7 mouse cellular contexts compared by ENCODE assay signal in the genomic region with DNA sequence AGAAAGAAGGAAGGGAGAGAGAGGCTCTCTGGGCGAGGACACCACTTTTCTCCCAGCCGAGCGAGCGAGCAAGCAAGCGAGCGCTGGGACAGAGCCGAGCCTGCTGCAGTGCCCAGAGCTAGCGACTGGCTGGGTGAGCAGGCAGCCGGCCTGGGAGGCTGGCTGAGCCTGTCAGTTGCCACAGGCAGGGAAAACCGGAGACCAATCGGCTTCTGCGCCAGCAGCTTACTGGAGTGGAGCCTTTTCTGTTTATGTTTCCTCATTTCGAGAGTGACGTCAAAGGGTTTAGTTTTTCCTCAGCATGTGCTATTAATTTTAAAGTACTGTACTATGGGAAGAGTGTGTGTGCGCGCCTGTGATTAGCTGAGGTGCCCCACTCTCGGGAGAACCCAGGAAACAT. TPM values are rescaled to one million over a fixed set of nuclear protein-coding genes. Genes with fewer than 3 reads are reported as not detected.
DNase-seq lines count a peak whose midpoint lies in the region; ATAC-seq lines count a peak whose summit lies in the region.

A gene (minus strand): TSS at position 173 of the 400 bp plus-strand sequence.

- H3K4me3 ChIP-seq in brown adipose tissue, adult 24 weeks (ENCODE audit: insufficient read depth, low read depth, low read length): peak within 1 kb of the TSS; percentile 58
- peak within 1 kb of the TSS; percentile 49 for H3K4me3 ChIP-seq in heart, embryonic 12.5 days
- H3K4me3 ChIP-seq in kidney, embryonic 16.5 days (ENCODE audit: low read length): peak within 1 kb of the TSS; percentile 52
- H3K4me3 ChIP-seq in limb, embryonic 15.5 days: peak within 1 kb of the TSS; percentile 41
- H3K4me3 ChIP-seq in midbrain, embryonic 16.5 days (ENCODE audit: low read depth, low read length): peak within 1 kb of the TSS; percentile 31

- H3K4me2 ChIP-seq in heart, embryonic 12.5 days: peak within 1 kb of the TSS; percentile 58
- H3K4me2 ChIP-seq in kidney, embryonic 16.5 days (replicated peaks; ENCODE audit: low read depth, low read length): peak within 1 kb of the TSS; percentile 70
- H3K4me2 ChIP-seq in limb, embryonic 15.5 days: peak within 1 kb of the TSS; percentile 51
- H3K4me2 ChIP-seq in midbrain, embryonic 16.5 days (ENCODE audit: low read length): peak within 1 kb of the TSS; percentile 61

- H3K9ac ChIP-seq in heart, embryonic 12.5 days: peak within 1 kb of the TSS; percentile 68
- peak within 1 kb of the TSS; percentile 67 for H3K9ac ChIP-seq in kidney, embryonic 16.5 days (replicated peaks; ENCODE audit: low read length)
- H3K9ac ChIP-seq in limb, embryonic 15.5 days: peak within 1 kb of the TSS; percentile 26
- peak within 1 kb of the TSS; percentile 42; the same call in 1 of the 2 replicates for H3K9ac ChIP-seq in midbrain, embryonic 16.5 days (ENCODE audit: low read depth, low read length)

- H3K9me3 ChIP-seq in heart, embryonic 12.5 days (replicated peaks): no peaks in the 10 kb centered on the region
- no peaks in the 10 kb centered on the region for H3K9me3 ChIP-seq in kidney, embryonic 16.5 days (ENCODE audit: low read length)
- H3K9me3 ChIP-seq in limb, embryonic 15.5 days: no peaks in the 10 kb centered on the region
- H3K9me3 ChIP-seq in midbrain, embryonic 16.5 days (replicated peaks; ENCODE audit: control insufficient read depth, low read length, poor library complexity, severe bottlenecking): no peaks in the 10 kb centered on the region

- ATAC-seq in heart, embryonic 12.5 days (ENCODE audit: insufficient number of reproducible peaks, low FRiP score): peak; percentile 82
- ATAC-seq in kidney, embryonic 16.5 days (ENCODE audit: low FRiP score, low TSS enrichment): peak; percentile 95
- ATAC-seq in limb, embryonic 15.5 days (ENCODE audit: insufficient number of reproducible peaks, low FRiP score, low TSS enrichment, low read depth): peak; percentile 89
- peak; percentile 90 for ATAC-seq in midbrain, embryonic 16.5 days

- 12% methylated on average over 17 of the region's 17 CpGs for WGBS in heart, embryonic 12.5 days
- WGBS in kidney, embryonic 16.5 days: 4% methylated on average over 17 of the region's 17 CpGs
- 3% methylated on average over 17 of the region's 17 CpGs for WGBS in limb, embryonic 15.5 days
- 9% methylated on average over 17 of the region's 17 CpGs for WGBS in midbrain, embryonic 16.5 days

- DNase-seq in fibroblast of lung, adult 2 months (ENCODE audit: low read depth): peak; percentile 84
- peak; percentile 18 to 19 for DNase-seq in spleen, adult 18-20 months

- H3K27me3 ChIP-seq in heart, embryonic 12.5 days (replicated peaks): no peaks in the 10 kb centered on the region
- no peaks in the 10 kb centered on the region for H3K27me3 ChIP-seq in kidney, embryonic 16.5 days (ENCODE audit: insufficient read depth, low read length)
- H3K27me3 ChIP-seq in limb, embryonic 15.5 days: no peaks in the 10 kb centered on the region
- no peaks in the 10 kb centered on the region for H3K27me3 ChIP-seq in midbrain, embryonic 16.5 days (ENCODE audit: control insufficient read depth, insufficient read depth, low read depth, low read length)

- H3K36me3 ChIP-seq in heart, embryonic 12.5 days: peaks cover 3% of the 10 kb centered on the region; the same call in 1 of the 2 replicates
- H3K36me3 ChIP-seq in kidney, embryonic 16.5 days (ENCODE audit: insufficient read depth, low read length): no peaks in the 10 kb centered on the region
- H3K36me3 ChIP-seq in limb, embryonic 15.5 days: no peaks in the 10 kb centered on the region
- no peaks in the 10 kb centered on the region for H3K36me3 ChIP-seq in midbrain, embryonic 16.5 days (ENCODE audit: control insufficient read depth, insufficient read depth, low read length)

- peaks cover 2% of the 10 kb centered on the region; the same call in 1 of the 2 replicates for H3K4me1 ChIP-seq in brown adipose tissue, adult 24 weeks (ENCODE audit: control insufficient read depth, insufficient read depth, insufficient read length, low read length)
- H3K4me1 ChIP-seq in heart, embryonic 12.5 days (replicated peaks): peaks cover 27% of the 10 kb centered on the region
- peaks cover 15% of the 10 kb centered on the region for H3K4me1 ChIP-seq in kidney, embryonic 16.5 days (ENCODE audit: insufficient read depth, low read length)
- H3K4me1 ChIP-seq in limb, embryonic 15.5 days: peaks cover 21% of the 10 kb centered on the region
- peaks cover 15% of the 10 kb centered on the region; the same call in 1 of the 2 replicates for H3K4me1 ChIP-seq in midbrain, embryonic 16.5 days (ENCODE audit: control insufficient read depth, insufficient read depth, low read length)

- peak within 1 kb of the TSS; percentile 48 for H3K27ac ChIP-seq in brown adipose tissue, adult 24 weeks (replicated peaks; ENCODE audit: low read depth, low read length)
- H3K27ac ChIP-seq in heart, embryonic 12.5 days (ENCODE audit: poor library complexity, severe bottlenecking): peak within 1 kb of the TSS; percentile 77
- H3K27ac ChIP-seq in kidney, embryonic 16.5 days (ENCODE audit: low read length): peak within 1 kb of the TSS; percentile 82
- H3K27ac ChIP-seq in limb, embryonic 15.5 days: peak within 1 kb of the TSS; percentile 78
- H3K27ac ChIP-seq in midbrain, embryonic 16.5 days (ENCODE audit: low read length): peak within 1 kb of the TSS; percentile 14; the same call in 1 of the 2 replicates

RNA-seq across cellular contexts. Expression of the gene that starts here (rescaled TPM):
- polyA plus RNA-seq in brown adipose tissue, adult 24 weeks (2012; ENCODE audit: insufficient read depth, insufficient read length, missing spikeins): 6.1 and 9.5 TPM in 2 replicates
- 16.2 and 16.3 TPM in 2 replicates for polyA plus RNA-seq in heart, embryonic 12.5 days (2016; fragmentation: Nextera tagmentation; extraction: Ambion mirVana)
- polyA plus RNA-seq in kidney, embryonic 16.5 days (2015; fragmentation: Nextera tagmentation; extraction: Ambion mirVana): 2.4 and 5.3 TPM in 2 replicates
- polyA plus RNA-seq in limb, embryonic 15.5 days (2015; fragmentation: Nextera tagmentation; extraction: Ambion mirVana): 7.4 and 7.8 TPM in 2 replicates
- polyA plus RNA-seq in midbrain, embryonic 16.5 days (2015; fragmentation: Nextera tagmentation; extraction: Ambion mirVana): 2.3 and 4.1 TPM in 2 replicates

Comparison
In these comparisons a context has a peak if more than half of its experiments do, and no peak if none do; other contexts are left out.
1. Peak in every context shown above with its lines: DNase-seq, ATAC-seq, H3K4me3 ChIP-seq and H3K27ac ChIP-seq.
2. H3K27ac ChIP-seq: peak in every context shown above with its lines; median percentile 82 in kidney, embryonic 16.5 days; 78 in limb, embryonic 15.5 days; 77 in heart, embryonic 12.5 days; 48 in brown adipose tissue, adult 24 weeks; 14 in midbrain, embryonic 16.5 days.